Mouse (Mus musculus) forebrain, embryonic 16.5 days (tissue): Measurements from ENCODE around the gene Dgki. TPM values are rescaled to one million over a fixed set of nuclear protein-coding genes. Genes with fewer than 3 reads are reported as not detected.

Experiments used
- ATAC-seq: fragments of 200-750 bp; cut with Nextera tagmentation; 2 replicates; pipeline ENCODE4 v1.8.0; 2017; ENCODE audit warnings: mild to moderate bottlenecking, moderate library complexity
- H3K27ac ChIP-seq: fragments of 300-500 bp; sonication (generic); 2 replicates; pipeline ENCODE4 v1.5.1; 2014; ENCODE audit warnings: low read length, control low read depth
- H3K27me3 ChIP-seq: fragments of 300-500 bp; sonication (generic); replicated peaks from 2 replicates; pipeline ENCODE4 v1.6.1; 2014; ENCODE audit warnings: low read length; ENCODE audit not compliant: control insufficient read depth, insufficient read depth
- H3K36me3 ChIP-seq: fragments of 300-500 bp; sonication (generic); 2 replicates; pipeline ENCODE4 v1.6.1; 2014; ENCODE audit not compliant: control insufficient read depth, insufficient read depth
- H3K4me1 ChIP-seq: fragments of 300-500 bp; sonication (generic); replicated peaks from 2 replicates; pipeline ENCODE4 v1.6.1; 2014; ENCODE audit warnings: low read length; ENCODE audit not compliant: control insufficient read depth, insufficient read depth
- H3K4me2 ChIP-seq: fragments of 300-500 bp; sonication (generic); 2 replicates; pipeline ENCODE4 v1.6.1; 2014; ENCODE audit warnings: mild to moderate bottlenecking, low read length, control low read depth
- H3K4me3 ChIP-seq: fragments of 300-500 bp; sonication (generic); replicated peaks from 2 replicates; pipeline ENCODE4 v1.5.1; 2014; ENCODE audit warnings: mild to moderate bottlenecking, low read length, control low read depth
- H3K9ac ChIP-seq: fragments of 300-500 bp; sonication (generic); replicated peaks from 2 replicates; pipeline ENCODE4 v1.6.1; 2014; ENCODE audit warnings: low read depth, low read length, control low read depth
- H3K9me3 ChIP-seq: fragments of 300-500 bp; sonication (generic); 2 replicates; pipeline ENCODE4 v1.6.1; 2016; ENCODE audit warnings: low read length; ENCODE audit not compliant: control insufficient read depth
- WGBS: fragments of 180-500 bp; shearing (Covaris S2); extraction: QIAGEN DNeasy Blood & Tissue Kit; methylation state at CpG from one replicate; pipeline ENCODE4 v1.1.7; 2014; 5-methylcytosine and 5-hydroxymethylcytosine counted together
- polyA plus RNA-seq: library from polyadenylated mRNA; unstranded; fragments of >200 nt; fragmentation: Nextera tagmentation; extraction: Ambion mirVana; gene quantifications from 2 replicates; pipeline ENCODE4 v1.2.1, GENCODE M21; 2015

The Dgki gene
- polyA plus RNA-seq, 1 experiment from 2014 or later, result 9.6 TPM

- H3K4me2 ChIP-seq, result peak overlapping the region; percentile 85
- peak overlapping the region; percentile 83 for H3K4me3 ChIP-seq
- no peak for ATAC-seq
- H3K9me3 ChIP-seq, result no peaks in the 10 kb centered on the region
- H3K4me1 ChIP-seq, result peaks cover 29% of the 10 kb centered on the region
- H3K27me3 ChIP-seq, result 0 out of 2 replicates have a peak, but pooled peaks cover 2% of the 10 kb centered on the region
- no peaks in the 10 kb centered on the region for H3K36me3 ChIP-seq
- no peak overlapping the region; the same call in 1 of the 2 replicates for H3K27ac ChIP-seq
- peak overlapping the region; percentile 88 for H3K9ac ChIP-seq
- 7% methylated on average over 13 of the region's 13 CpGs for WGBS
Observed at GRCm38 (mm10) chr6:37300492-37300891, 508 bp upstream of the Dgki start.

DNA sequence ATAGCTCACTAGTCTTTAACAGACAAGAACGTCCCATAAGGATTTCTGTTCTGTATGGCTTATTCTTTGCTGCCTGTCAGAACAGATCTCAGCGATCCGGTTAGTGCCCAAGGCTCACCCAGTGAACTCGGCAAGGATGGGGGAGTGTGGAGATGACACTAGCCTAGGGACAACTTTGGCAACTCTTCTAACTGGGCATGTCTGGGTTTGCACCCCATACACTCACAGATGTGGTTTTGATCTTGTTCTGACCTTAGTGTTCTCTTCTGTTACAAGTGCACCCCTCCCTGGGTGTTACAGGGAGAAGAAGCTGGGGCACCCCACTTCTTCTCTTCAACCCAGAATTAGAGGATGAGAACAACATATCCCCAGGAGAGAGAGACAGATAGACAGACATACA, 1.0 kb downstream of the Dgki start:
- Histone ChIP-seq H3K4me3 (peak overlapping the region; percentile 83), H3K4me2 (peak overlapping the region; percentile 85), H3K9ac (peak overlapping the region; percentile 88), H3K36me3 (no peaks in the 10 kb centered on the region), H3K27ac (no peak overlapping the region), H3K9me3 (no peaks in the 10 kb centered on the region), H3K27me3 (0 out of 2 replicates have a peak, but pooled peaks cover 2% of the 10 kb centered on the region), H3K4me1 (peaks cover 29% of the 10 kb centered on the region)
- WGBS, result 17% methylated on average over 4 of the region's 4 CpGs
- no peak for ATAC-seq

DNA sequence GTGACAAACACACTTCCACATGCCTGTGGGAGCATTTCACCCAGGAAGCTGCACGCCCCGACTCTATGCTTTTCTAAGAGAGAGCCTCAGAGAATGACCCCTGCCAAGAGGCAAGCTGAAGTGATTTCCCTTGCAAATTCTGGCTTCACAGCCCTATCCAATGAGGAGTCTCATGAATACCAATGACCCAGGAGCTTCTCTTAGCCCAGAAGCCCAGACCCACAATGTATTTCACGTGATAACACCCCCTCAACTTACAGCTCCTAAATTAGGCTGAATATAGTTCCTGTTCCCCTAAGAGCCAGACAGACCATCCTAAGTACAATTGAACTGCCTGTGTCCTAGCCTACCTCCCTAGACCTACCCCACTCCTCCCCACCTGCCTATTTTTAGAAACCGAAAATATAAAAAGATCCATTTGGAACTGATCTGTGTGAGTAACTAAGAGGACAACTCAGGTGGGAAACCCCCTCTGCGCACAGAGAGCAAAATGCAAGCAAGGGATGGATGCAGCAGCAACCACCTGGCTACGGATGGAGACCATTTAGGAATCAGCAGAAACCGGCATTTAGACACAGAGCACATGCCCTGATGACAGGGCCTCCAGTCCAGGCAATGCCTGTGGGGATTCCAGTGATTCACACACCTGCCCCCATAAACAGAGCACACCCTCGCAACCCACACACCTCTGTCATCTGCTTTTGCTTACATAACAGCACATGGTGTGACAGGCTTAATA, 2.1 kb downstream of the Dgki start:
- Histone ChIP-seq H3K9ac (peak overlapping the region; percentile 42), H3K27ac (no peak overlapping the region), H3K27me3 (0 out of 2 replicates have a peak, but pooled peaks cover 2% of the 10 kb centered on the region), H3K4me1 (peaks cover 29% of the 10 kb centered on the region), H3K4me3 (peak overlapping the region; percentile 83), H3K9me3 (no peaks in the 10 kb centered on the region), H3K36me3 (no peaks in the 10 kb centered on the region), H3K4me2 (peak overlapping the region; percentile 85)
- 40% methylated on average over 8 of the region's 8 CpGs for WGBS
- ATAC-seq, result no peak

DNA sequence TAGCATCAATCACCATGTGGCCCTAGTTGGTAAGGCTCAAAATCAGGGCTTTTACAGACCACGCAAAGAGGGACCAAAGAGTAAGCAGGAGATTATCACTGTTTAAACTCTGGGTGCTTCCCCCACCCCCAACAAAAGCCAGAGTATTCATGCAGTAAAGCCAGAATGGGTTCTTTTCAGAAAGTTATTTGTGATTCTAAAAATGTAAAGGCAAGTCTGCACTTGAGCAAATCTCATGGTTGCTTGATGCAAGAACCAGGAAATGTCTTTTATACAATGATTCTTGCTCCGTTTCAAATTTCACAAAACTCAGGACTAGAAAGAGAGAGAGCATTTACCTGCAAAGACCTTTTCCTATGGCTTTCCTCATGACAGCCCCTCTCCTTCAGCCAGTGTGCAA, 7.9 kb downstream of the Dgki start:
- H3K4me2 ChIP-seq, result no peak overlapping the region
- WGBS, result 73% methylated on average over 2 of the region's 2 CpGs
- ATAC-seq, result no peak
- H3K4me1 ChIP-seq, result peaks cover 7% of the 10 kb centered on the region
- H3K36me3 ChIP-seq, result no peaks in the 10 kb centered on the region
- H3K4me3 ChIP-seq, result no peak overlapping the region
- no peaks in the 10 kb centered on the region for H3K9me3 ChIP-seq
- no peak overlapping the region for H3K27ac ChIP-seq
- H3K27me3 ChIP-seq, result no peaks in the 10 kb centered on the region
- H3K9ac ChIP-seq, result no peak overlapping the region

- no peak for ATAC-seq
- no peaks in the 10 kb centered on the region for H3K9me3 ChIP-seq
- H3K27ac ChIP-seq, result no peak overlapping the region
- H3K27me3 ChIP-seq, result no peaks in the 10 kb centered on the region
- H3K4me3 ChIP-seq, result no peak overlapping the region
- H3K36me3 ChIP-seq, result no peaks in the 10 kb centered on the region
- H3K4me1 ChIP-seq, result 0 out of 2 replicates have a peak, but pooled peaks cover 4% of the 10 kb centered on the region
- WGBS, result 96% methylated on average over 1 of the region's 1 CpGs
- H3K4me2 ChIP-seq, result no peak overlapping the region
- H3K9ac ChIP-seq, result no peak overlapping the region
Observed at GRCm38 (mm10) chr6:37291171-37291570, 8.8 kb downstream of the Dgki start.

- WGBS, result 92% methylated on average over 3 of the region's 3 CpGs
- Histone ChIP-seq H3K36me3 (no peaks in the 10 kb centered on the region), H3K4me1 (0 out of 2 replicates have a peak, but pooled peaks cover 4% of the 10 kb centered on the region), H3K9ac (no peak overlapping the region), H3K4me2 (no peak overlapping the region), H3K9me3 (no peaks in the 10 kb centered on the region), H3K27me3 (no peaks in the 10 kb centered on the region), H3K4me3 (no peak overlapping the region), H3K27ac (no peak overlapping the region)
- ATAC-seq, result no peak
Observed at GRCm38 (mm10) chr6:37290691-37291090, 9.3 kb downstream of the Dgki start.

- ATAC-seq, result no peak
- no peak overlapping the region for H3K9ac ChIP-seq
- H3K27me3 ChIP-seq, result no peaks in the 10 kb centered on the region
- no peaks in the 10 kb centered on the region for H3K9me3 ChIP-seq
- H3K4me3 ChIP-seq, result no peak overlapping the region
- no peaks in the 10 kb centered on the region for H3K4me1 ChIP-seq
- 92% methylated on average over 4 of the region's 4 CpGs for WGBS
- H3K27ac ChIP-seq, result no peak overlapping the region
- H3K36me3 ChIP-seq, result no peaks in the 10 kb centered on the region
- no peak overlapping the region for H3K4me2 ChIP-seq
Observed at GRCm38 (mm10) chr6:37286134-37286533, 13.8 kb downstream of the Dgki start.

GRCm38 (mm10) chr6:37284879-37285278, 15.1 kb downstream of the Dgki start:
- H3K4me1 ChIP-seq, result no peaks in the 10 kb centered on the region
- H3K36me3 ChIP-seq, result no peaks in the 10 kb centered on the region
- H3K27ac ChIP-seq, result no peak overlapping the region
- H3K27me3 ChIP-seq, result no peaks in the 10 kb centered on the region
- H3K9me3 ChIP-seq, result no peaks in the 10 kb centered on the region
- ATAC-seq, result no peak
- 94% methylated on average over 9 of the region's 9 CpGs for WGBS
- no peak overlapping the region for H3K4me3 ChIP-seq
- no peak overlapping the region for H3K4me2 ChIP-seq
- H3K9ac ChIP-seq, result no peak overlapping the region

DNA sequence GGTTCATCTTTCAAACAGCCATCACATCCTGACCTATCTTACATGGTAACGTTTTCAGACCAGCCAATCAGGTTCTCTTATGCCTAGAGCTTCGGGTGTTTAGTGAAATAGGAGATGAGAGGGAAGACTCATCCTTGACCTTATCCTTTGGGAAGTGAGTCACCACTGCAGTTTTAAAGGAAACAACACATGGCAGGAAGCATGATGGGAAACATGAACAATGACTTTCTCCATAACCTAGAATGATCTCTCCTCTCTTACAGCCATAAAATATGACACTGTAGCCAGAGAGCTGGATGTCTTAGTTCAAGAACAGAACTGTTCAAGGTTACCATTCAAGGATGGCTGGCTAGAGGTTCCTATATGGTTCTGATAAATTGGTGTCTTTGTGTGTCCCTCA, 16.6 kb downstream of the Dgki start:
- no peak overlapping the region for H3K9ac ChIP-seq
- H3K27ac ChIP-seq, result no peak overlapping the region
- no peaks in the 10 kb centered on the region for H3K9me3 ChIP-seq
- ATAC-seq, result no peak
- WGBS, result 73% methylated on average over 2 of the region's 2 CpGs
- no peaks in the 10 kb centered on the region for H3K27me3 ChIP-seq
- H3K4me3 ChIP-seq, result no peak overlapping the region
- H3K36me3 ChIP-seq, result no peaks in the 10 kb centered on the region
- no peaks in the 10 kb centered on the region for H3K4me1 ChIP-seq
- no peak overlapping the region for H3K4me2 ChIP-seq
